Mouse (Mus musculus) intestine, embryonic 16.5 days (tissue): ENCODE results near the gene Scamp2. TPM values are rescaled to one million over a fixed set of nuclear protein-coding genes. Genes with fewer than 3 reads are reported as not detected.

Experiments used
- ATAC-seq: fragments of 200-750 bp; cut with Nextera tagmentation; 2 replicates; pipeline ENCODE4 v1.8.0; 2017; ENCODE audit warnings: moderate TSS enrichment, moderate library complexity
- H3K27ac ChIP-seq: fragments of 300-500 bp; sonication (generic); 2 replicates; pipeline ENCODE4 v1.5.1; 2014; ENCODE audit warnings: mild to moderate bottlenecking, low read length
- H3K27me3 ChIP-seq: fragments of 300-500 bp; sonication (generic); replicated peaks from 2 replicates; pipeline ENCODE4 v1.6.1; 2014; ENCODE audit warnings: low read length, control low read depth, mixed read lengths; ENCODE audit not compliant: control insufficient read depth, insufficient read depth
- H3K36me3 ChIP-seq: fragments of 300-500 bp; sonication (generic); 2 replicates; pipeline ENCODE4 v1.6.1; 2014; ENCODE audit warnings: low read length, control low read depth; ENCODE audit not compliant: control insufficient read depth, insufficient read depth
- H3K4me1 ChIP-seq: fragments of 300-500 bp; sonication (generic); 2 replicates; pipeline ENCODE4 v1.6.1; 2014; ENCODE audit warnings: low read length, control low read depth, mixed read lengths; ENCODE audit not compliant: control insufficient read depth, insufficient read depth
- H3K4me2 ChIP-seq: fragments of 300-500 bp; sonication (generic); 2 replicates; pipeline ENCODE4 v1.6.1; 2014; ENCODE audit warnings: low read depth, low read length, control low read depth
- H3K4me3 ChIP-seq: fragments of 300-500 bp; sonication (generic); 2 replicates; pipeline ENCODE4 v1.5.1; 2014; ENCODE audit warnings: mild to moderate bottlenecking, low read length
- H3K9ac ChIP-seq: fragments of 300-500 bp; sonication (generic); 2 replicates; pipeline ENCODE4 v1.6.1; 2014; ENCODE audit warnings: low read depth, low read length
- H3K9me3 ChIP-seq: fragments of 300-500 bp; sonication (generic); 2 replicates; pipeline ENCODE4 v1.6.1; 2016; ENCODE audit warnings: low read length, control low read depth; ENCODE audit not compliant: control insufficient read depth
- WGBS: fragments of 180-500 bp; shearing (Covaris S2); extraction: QIAGEN DNeasy Blood & Tissue Kit; methylation state at CpG from one replicate; pipeline ENCODE4 v1.1.7; 2014; 5-methylcytosine and 5-hydroxymethylcytosine counted together
- polyA plus RNA-seq: library from polyadenylated mRNA; unstranded; fragments of >200 nt; fragmentation: Nextera tagmentation; extraction: Ambion mirVana; gene quantifications from 2 replicates; pipeline ENCODE4 v1.2.1, GENCODE M21; 2015

Gene Scamp2
- polyA plus RNA-seq, 1 experiment from 2014 or later, result 97.2 TPM

- H3K27ac ChIP-seq, result no peak overlapping the region
- no peak overlapping the region for H3K4me3 ChIP-seq
- 57% methylated on average over 8 of the region's 8 CpGs for WGBS
- H3K27me3 ChIP-seq, result no peaks in the 10 kb centered on the region
- peaks cover 27% of the 10 kb centered on the region for H3K4me1 ChIP-seq
- H3K9ac ChIP-seq, result 0 out of 2 replicates have a peak overlapping the region, but pooled peaks have one; percentile 13
- no peak for ATAC-seq
- H3K36me3 ChIP-seq, result no peaks in the 10 kb centered on the region
- no peak overlapping the region for H3K4me2 ChIP-seq
- no peaks in the 10 kb centered on the region for H3K9me3 ChIP-seq
Observed at GRCm38 (mm10) chr9:57598851-57599563, 38.3 kb downstream of the Scamp2 start.

DNA sequence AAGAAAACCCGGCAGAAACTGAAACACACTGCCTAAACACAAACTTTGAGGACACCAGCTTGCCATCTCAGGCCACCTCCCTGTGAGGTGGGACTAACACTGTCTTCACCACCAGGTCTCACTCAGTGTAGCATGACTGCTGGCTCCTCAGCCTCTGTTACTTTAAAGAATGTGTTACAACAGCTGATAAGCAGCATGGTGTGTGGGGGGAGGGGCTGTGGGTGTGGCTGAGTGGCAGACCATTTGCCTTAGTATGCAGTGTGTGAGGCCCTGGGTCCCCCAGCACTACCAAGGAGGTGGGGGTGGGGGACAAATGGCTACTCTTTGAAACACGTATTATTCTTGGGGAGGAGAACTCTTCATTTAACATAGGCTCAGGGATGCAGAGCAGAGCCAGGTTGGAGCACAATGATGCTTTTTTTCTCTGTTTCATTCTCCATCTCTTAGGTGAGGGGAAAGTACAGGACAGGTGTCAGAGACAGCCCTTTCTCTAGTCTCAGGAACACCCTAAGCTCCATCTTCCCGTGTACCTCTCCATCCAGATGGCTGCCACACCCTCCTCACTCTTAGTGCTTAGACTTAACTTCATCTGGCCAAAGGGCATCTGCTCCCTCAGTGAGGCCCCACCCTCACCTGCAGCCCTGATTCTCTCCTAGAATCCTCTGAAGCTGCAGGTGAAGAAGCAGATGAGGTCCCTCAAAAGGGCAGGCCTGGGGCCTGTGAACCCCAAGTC lies 40.0 kb downstream of the Scamp2 start:
- WGBS, result 3% methylated on average over 3 of the region's 3 CpGs
- Histone ChIP-seq H3K27ac (no peak overlapping the region), H3K9ac (no peak overlapping the region), H3K36me3 (no peaks in the 10 kb centered on the region), H3K4me1 (peaks cover 27% of the 10 kb centered on the region), H3K9me3 (no peaks in the 10 kb centered on the region), H3K4me2 (no peak overlapping the region), H3K4me3 (no peak overlapping the region), H3K27me3 (peaks cover 4% of the 10 kb centered on the region; the same call in 1 of the 2 replicates)
- peak; percentile 88 for ATAC-seq

- H3K9ac ChIP-seq, result no peak overlapping the region
- peaks cover 7% of the 10 kb centered on the region for H3K27me3 ChIP-seq
- no peak overlapping the region for H3K27ac ChIP-seq
- H3K36me3 ChIP-seq, result no peaks in the 10 kb centered on the region
- H3K9me3 ChIP-seq, result no peaks in the 10 kb centered on the region
- 13% methylated on average over 2 of the region's 2 CpGs for WGBS
- H3K4me1 ChIP-seq, result peaks cover 27% of the 10 kb centered on the region
- H3K4me2 ChIP-seq, result no peak overlapping the region
- H3K4me3 ChIP-seq, result no peak overlapping the region
- ATAC-seq, result 0 out of 2 replicates have a peak, but pooled peaks have one; percentile 21
Observed at GRCm38 (mm10) chr9:57601353-57601706, 40.6 kb downstream of the Scamp2 start.

DNA sequence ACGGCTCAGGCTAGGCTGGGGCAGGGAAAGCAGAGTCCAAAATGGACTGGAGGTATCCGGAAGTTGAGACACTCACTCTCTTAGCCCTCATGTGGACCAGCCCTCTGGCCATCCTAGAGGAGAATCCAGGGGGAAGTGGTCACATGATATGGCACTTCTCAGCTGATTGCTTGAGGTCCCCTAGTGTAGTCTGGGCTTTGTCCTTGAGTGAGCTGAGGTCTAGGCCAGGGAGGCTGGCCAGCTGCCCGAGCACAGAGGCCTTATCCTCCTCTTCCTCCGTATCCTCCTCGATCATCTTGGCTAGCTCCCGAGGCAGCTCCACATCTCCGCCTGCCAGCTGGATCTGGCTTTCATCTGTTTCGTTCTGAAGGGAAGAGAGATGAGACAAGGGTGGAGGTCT lies 41.4 kb downstream of the Scamp2 start:
- Histone ChIP-seq H3K9ac (no peak overlapping the region), H3K36me3 (no peaks in the 10 kb centered on the region), H3K27ac (no peak overlapping the region), H3K27me3 (peaks cover 10% of the 10 kb centered on the region), H3K4me3 (no peak overlapping the region), H3K4me2 (no peak overlapping the region), H3K9me3 (no peaks in the 10 kb centered on the region), H3K4me1 (peaks cover 27% of the 10 kb centered on the region)
- ATAC-seq, result no peak
- 58% methylated on average over 8 of the region's 8 CpGs for WGBS

GRCm38 (mm10) chr9:57604875-57605274 lies 44.1 kb downstream of the Scamp2 start:
- peaks cover 13% of the 10 kb centered on the region for H3K27me3 ChIP-seq
- H3K36me3 ChIP-seq, result no peaks in the 10 kb centered on the region
- H3K9ac ChIP-seq, result no peak overlapping the region
- no peak overlapping the region for H3K27ac ChIP-seq
- no peak overlapping the region for H3K4me2 ChIP-seq
- WGBS, result 75% methylated on average over 4 of the region's 4 CpGs
- H3K4me1 ChIP-seq, result peaks cover 14% of the 10 kb centered on the region
- no peaks in the 10 kb centered on the region for H3K9me3 ChIP-seq
- H3K4me3 ChIP-seq, result no peak overlapping the region
- no peak for ATAC-seq

GRCm38 (mm10) chr9:57605503-57605902 lies 44.8 kb downstream of the Scamp2 start:
- no peak overlapping the region for H3K4me3 ChIP-seq
- H3K27ac ChIP-seq, result no peak overlapping the region
- no peaks in the 10 kb centered on the region for H3K36me3 ChIP-seq
- H3K9ac ChIP-seq, result no peak overlapping the region
- ATAC-seq, result no peak
- peaks cover 13% of the 10 kb centered on the region for H3K27me3 ChIP-seq
- no peak overlapping the region for H3K4me2 ChIP-seq
- peaks cover 9% of the 10 kb centered on the region for H3K4me1 ChIP-seq
- WGBS, result 21% methylated on average over 9 of the region's 9 CpGs
- H3K9me3 ChIP-seq, result no peaks in the 10 kb centered on the region

- no peak within 1 kb of the TSS for H3K4me2 ChIP-seq
Observed at GRCm38 (mm10) chr9:57606139-57606851, 45.6 kb downstream of the Scamp2 start, which contains the start of gene Cplx3. Cplx3 (minus strand) TSS chr9:57606281.

GRCm38 (mm10) chr9:57609803-57610202 lies 49.1 kb downstream of the Scamp2 start:
- H3K9me3 ChIP-seq, result no peaks in the 10 kb centered on the region
- 59% methylated on average over 3 of the region's 3 CpGs for WGBS
- H3K4me1 ChIP-seq, result no peaks in the 10 kb centered on the region
- no peak for ATAC-seq
- H3K4me3 ChIP-seq, result no peak overlapping the region
- no peaks in the 10 kb centered on the region for H3K36me3 ChIP-seq
- peaks cover 9% of the 10 kb centered on the region for H3K27me3 ChIP-seq
- H3K27ac ChIP-seq, result no peak overlapping the region
- H3K4me2 ChIP-seq, result no peak overlapping the region
- no peak overlapping the region for H3K9ac ChIP-seq

More at GRCm38 (mm10) chr9:57606139-57606851, 45.6 kb downstream of the Scamp2 start, which contains the start of gene Cplx3:
- peak; percentile 41; the same call in 1 of the 2 replicates for ATAC-seq
- H3K36me3 ChIP-seq, result no peaks in the 10 kb centered on the region
- no peaks in the 10 kb centered on the region for H3K9me3 ChIP-seq
- H3K4me1 ChIP-seq, result peaks cover 4% of the 10 kb centered on the region; the same call in 1 of the 2 replicates
- 6% methylated on average over 22 of the region's 24 CpGs for WGBS
- no peak within 1 kb of the TSS for H3K4me3 ChIP-seq
- peaks cover 13% of the 10 kb centered on the region for H3K27me3 ChIP-seq
- no peak within 1 kb of the TSS for H3K9ac ChIP-seq
- H3K27ac ChIP-seq, result no peak within 1 kb of the TSS

GRCm38 (mm10) chr9:57610359-57610826 lies 49.6 kb downstream of the Scamp2 start:
- ATAC-seq, result no peak
- WGBS, result 56% methylated on average over 3 of the region's 3 CpGs
- H3K27ac ChIP-seq, result no peak overlapping the region

More at GRCm38 (mm10) chr9:57610359-57610826, 49.6 kb downstream of the Scamp2 start:
- no peaks in the 10 kb centered on the region for H3K4me1 ChIP-seq
- H3K9me3 ChIP-seq, result no peaks in the 10 kb centered on the region
- H3K4me2 ChIP-seq, result no peak overlapping the region
- H3K27me3 ChIP-seq, result peaks cover 9% of the 10 kb centered on the region
- H3K9ac ChIP-seq, result no peak overlapping the region
- no peaks in the 10 kb centered on the region for H3K36me3 ChIP-seq
- no peak overlapping the region for H3K4me3 ChIP-seq
